Mouse (Mus musculus): Measurements from ENCODE around the gene Sema3g. TPM values are rescaled to one million over a fixed set of nuclear protein-coding genes. Genes with fewer than 3 reads are reported as not detected.

Gene Sema3g
- polyA plus RNA-seq, 1 experiment from 2014 or later: 0.83 TPM

DNA sequence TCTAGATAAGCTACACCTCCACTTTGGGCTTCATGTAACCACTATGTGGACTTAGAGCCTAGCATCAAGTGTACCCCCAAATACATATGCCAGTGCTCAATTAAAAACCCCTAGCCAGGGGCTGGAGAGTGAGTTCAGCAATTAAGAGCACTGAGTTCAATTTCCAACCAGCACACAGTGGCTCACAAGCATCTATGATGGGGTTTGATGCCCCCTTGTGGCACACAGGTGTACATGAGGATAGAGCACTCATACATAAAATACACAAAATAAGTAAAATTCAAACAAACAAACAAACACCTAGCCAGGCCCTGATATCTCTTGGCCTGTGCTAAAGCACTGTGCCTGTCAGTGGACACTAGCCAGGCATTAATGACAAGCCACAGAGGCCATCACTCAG lies 21.7 kb upstream of the Sema3g start:
- Histone ChIP-seq H3K27me3 (no peaks in the 10 kb centered on the region), H3K4me2 (0 out of 2 replicates have a peak overlapping the region, but pooled peaks have one; percentile 40), H3K9ac (0 out of 2 replicates have a peak overlapping the region, but pooled peaks have one; percentile 2), H3K4me3 (no peak overlapping the region), H3K27ac (peak overlapping the region; percentile 90), H3K9me3 (replicated peaks) (no peaks in the 10 kb centered on the region), H3K36me3 (peaks cover 42% of the 10 kb centered on the region), H3K4me1 (replicated peaks) (peaks cover 87% of the 10 kb centered on the region)
- no peak for ATAC-seq (replicated peaks; ENCODE audit: insufficient number of reproducible peaks, insufficient read depth, low FRiP score, low read depth)

DNA sequence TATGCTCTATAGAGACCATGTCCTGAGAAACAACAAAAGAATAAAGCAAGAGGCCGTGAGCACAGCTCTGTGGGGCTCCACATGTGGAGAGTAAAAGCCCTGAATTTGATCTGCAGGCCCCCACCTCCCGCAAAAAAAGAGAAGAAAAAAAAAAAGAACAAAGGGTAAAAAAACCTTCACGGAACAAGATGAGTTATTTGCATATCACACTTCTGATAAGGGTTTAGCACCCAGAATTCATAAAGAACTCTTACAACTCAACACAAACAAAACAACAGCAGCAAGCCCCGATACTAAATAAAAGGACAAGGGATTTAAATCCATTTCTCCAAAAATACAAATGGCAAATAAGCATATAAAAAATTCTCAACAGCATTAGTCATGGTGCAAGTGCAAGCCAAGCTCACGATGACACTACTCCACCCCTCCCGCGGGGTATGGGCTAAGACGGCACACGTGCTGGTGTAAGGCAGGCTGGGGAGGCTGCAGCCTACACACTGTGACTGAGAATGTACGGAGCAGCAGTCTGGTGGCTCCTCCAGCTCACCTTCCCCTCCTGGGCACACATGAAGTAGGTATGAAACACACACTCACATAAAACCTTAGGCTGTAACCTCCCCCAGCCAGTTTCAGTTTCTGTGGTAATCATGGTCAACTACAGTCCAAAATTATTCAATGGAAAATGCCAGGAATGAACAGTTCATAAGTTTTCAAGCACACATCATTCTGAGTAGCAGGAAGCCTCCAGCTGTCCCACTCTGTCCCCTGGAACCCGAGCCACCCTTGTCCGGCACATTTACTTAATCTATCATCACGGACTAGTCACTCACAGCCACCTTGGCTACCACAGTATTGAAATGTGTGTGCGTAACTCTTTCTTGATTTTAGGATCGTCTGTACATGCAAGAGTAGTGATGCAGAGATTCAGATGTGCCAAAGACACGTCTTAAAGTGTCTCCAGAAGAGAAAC lies 19.8 kb upstream of the Sema3g start:
- peak overlapping the region; percentile 90 for H3K27ac ChIP-seq
- H3K9ac ChIP-seq: no peak overlapping the region
- H3K9me3 ChIP-seq (replicated peaks): no peaks in the 10 kb centered on the region
- peaks cover 46% of the 10 kb centered on the region for H3K36me3 ChIP-seq
- ATAC-seq (replicated peaks; ENCODE audit: insufficient number of reproducible peaks, insufficient read depth, low FRiP score, low read depth): no peak; the same call in 1 of the 2 replicates
- H3K4me1 ChIP-seq (replicated peaks): peaks cover 73% of the 10 kb centered on the region
- WGBS: 35% methylated on average over 16 of the region's 16 CpGs
- H3K4me3 ChIP-seq: no peak overlapping the region
- H3K27me3 ChIP-seq: no peaks in the 10 kb centered on the region
- H3K4me2 ChIP-seq: peak overlapping the region; percentile 31

DNA sequence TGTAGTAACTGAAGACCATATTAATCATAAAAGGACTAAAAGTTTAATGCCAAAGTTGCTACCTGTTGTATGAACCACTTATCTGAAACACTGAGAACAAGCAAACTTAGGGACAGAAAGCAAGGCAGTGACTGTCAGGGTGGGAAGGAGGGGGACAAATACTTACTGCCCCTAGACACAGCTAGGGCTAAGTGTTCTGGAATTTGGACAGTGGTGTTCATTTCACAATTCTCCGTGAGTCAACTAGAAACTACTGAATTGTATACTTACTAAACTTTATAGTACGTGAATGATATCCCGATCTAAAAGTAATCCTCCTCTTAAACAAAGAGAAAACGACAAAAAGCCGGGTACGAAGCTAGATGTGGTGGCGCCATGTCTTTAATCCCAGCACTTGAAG lies 18.1 kb upstream of the Sema3g start:
- H3K9ac ChIP-seq: no peak overlapping the region
- WGBS: 83% methylated on average over 7 of the region's 7 CpGs
- H3K27me3 ChIP-seq: no peaks in the 10 kb centered on the region
- no peak overlapping the region for H3K4me3 ChIP-seq
- no peak overlapping the region for H3K4me2 ChIP-seq
- no peaks in the 10 kb centered on the region for H3K9me3 ChIP-seq (replicated peaks)
- H3K36me3 ChIP-seq: peaks cover 57% of the 10 kb centered on the region
- H3K4me1 ChIP-seq (replicated peaks): peaks cover 67% of the 10 kb centered on the region
- ATAC-seq (replicated peaks; ENCODE audit: insufficient number of reproducible peaks, insufficient read depth, low FRiP score, low read depth): no peak
- no peak overlapping the region for H3K27ac ChIP-seq

DNA sequence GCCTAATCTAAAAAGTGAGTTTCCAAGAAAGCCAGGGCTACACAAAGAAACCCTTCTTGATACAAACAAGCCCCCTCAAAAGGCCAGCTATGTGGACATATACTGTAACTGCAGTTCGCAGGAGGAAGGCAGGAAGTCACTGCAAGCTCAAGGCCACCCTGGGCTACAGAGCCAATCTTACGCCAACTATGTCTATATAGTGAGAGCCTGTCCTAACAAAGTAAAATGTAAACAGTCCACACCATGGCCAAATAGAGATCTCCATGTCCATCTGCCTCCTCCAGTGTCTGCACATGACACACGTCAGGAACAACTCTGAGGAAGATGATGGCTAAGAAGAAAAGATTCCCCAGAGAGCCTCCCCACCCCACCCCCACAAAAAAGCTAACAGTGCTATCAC lies 17.6 kb upstream of the Sema3g start:
- Histone ChIP-seq H3K9me3 (replicated peaks) (no peaks in the 10 kb centered on the region), H3K36me3 (peaks cover 57% of the 10 kb centered on the region), H3K9ac (no peak overlapping the region), H3K4me2 (no peak overlapping the region), H3K4me3 (no peak overlapping the region), H3K27me3 (no peaks in the 10 kb centered on the region), H3K4me1 (replicated peaks) (peaks cover 67% of the 10 kb centered on the region), H3K27ac (no peak overlapping the region)
- 71% methylated on average over 3 of the region's 3 CpGs for WGBS
- no peak for ATAC-seq (replicated peaks; ENCODE audit: insufficient number of reproducible peaks, insufficient read depth, low FRiP score, low read depth)

DNA sequence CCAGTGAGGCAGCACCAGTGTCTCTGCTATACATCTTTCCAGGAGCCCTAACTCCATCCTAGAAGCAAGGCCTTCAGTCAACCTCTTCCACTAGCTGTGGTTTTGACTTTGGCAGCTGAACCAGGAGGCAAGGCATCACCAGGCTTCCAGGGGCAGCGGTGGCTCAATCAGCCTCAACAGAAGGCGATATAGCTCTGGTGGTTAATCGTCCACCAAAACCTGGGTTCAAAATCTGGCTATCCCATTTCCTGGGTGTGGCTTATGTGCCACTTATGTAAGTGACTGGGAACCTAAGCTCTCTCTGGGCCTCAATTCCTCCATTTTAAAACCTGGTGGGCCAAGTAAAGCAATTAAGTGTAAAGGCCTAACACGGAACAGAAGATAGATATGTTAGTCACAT lies 12.8 kb upstream of the Sema3g start:
- ATAC-seq (replicated peaks; ENCODE audit: insufficient number of reproducible peaks, insufficient read depth, low FRiP score, low read depth): no peak
- no peaks in the 10 kb centered on the region for H3K27me3 ChIP-seq
- H3K9ac ChIP-seq: peak overlapping the region; percentile 96
- WGBS: 54% methylated on average over 4 of the region's 4 CpGs
- H3K4me2 ChIP-seq: peak overlapping the region; percentile 84
- no peaks in the 10 kb centered on the region for H3K9me3 ChIP-seq (replicated peaks)
- peak overlapping the region; percentile 92 for H3K27ac ChIP-seq
- peak overlapping the region; percentile 86 for H3K4me3 ChIP-seq
- peaks cover 47% of the 10 kb centered on the region for H3K36me3 ChIP-seq
- H3K4me1 ChIP-seq (replicated peaks): peaks cover 38% of the 10 kb centered on the region

DNA sequence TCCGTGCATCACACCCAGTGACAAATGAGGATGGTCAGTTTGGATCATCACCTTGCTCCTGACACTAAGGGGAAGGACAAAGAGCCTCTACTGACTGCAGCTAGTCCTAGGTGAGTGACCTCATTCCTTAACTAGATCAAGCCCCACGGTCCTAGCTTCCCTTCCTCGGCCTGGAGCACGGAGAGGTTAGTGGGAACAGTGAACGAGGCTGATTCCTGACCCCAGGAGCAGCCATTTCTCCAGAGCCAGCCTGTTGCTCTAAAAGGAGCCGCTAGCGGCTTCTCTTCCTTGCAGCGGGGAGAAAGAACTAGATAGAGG lies 12.5 kb upstream of the Sema3g start:
- ATAC-seq (replicated peaks; ENCODE audit: insufficient number of reproducible peaks, insufficient read depth, low FRiP score, low read depth): no peak
- Histone ChIP-seq H3K4me2 (peak overlapping the region; percentile 84), H3K27ac (peak overlapping the region; percentile 92), H3K27me3 (no peaks in the 10 kb centered on the region), H3K4me1 (replicated peaks) (peaks cover 35% of the 10 kb centered on the region), H3K4me3 (peak overlapping the region; percentile 86), H3K9me3 (replicated peaks) (no peaks in the 10 kb centered on the region), H3K36me3 (peaks cover 47% of the 10 kb centered on the region), H3K9ac (peak overlapping the region; percentile 96)
- WGBS: 5% methylated on average over 8 of the region's 8 CpGs

DNA sequence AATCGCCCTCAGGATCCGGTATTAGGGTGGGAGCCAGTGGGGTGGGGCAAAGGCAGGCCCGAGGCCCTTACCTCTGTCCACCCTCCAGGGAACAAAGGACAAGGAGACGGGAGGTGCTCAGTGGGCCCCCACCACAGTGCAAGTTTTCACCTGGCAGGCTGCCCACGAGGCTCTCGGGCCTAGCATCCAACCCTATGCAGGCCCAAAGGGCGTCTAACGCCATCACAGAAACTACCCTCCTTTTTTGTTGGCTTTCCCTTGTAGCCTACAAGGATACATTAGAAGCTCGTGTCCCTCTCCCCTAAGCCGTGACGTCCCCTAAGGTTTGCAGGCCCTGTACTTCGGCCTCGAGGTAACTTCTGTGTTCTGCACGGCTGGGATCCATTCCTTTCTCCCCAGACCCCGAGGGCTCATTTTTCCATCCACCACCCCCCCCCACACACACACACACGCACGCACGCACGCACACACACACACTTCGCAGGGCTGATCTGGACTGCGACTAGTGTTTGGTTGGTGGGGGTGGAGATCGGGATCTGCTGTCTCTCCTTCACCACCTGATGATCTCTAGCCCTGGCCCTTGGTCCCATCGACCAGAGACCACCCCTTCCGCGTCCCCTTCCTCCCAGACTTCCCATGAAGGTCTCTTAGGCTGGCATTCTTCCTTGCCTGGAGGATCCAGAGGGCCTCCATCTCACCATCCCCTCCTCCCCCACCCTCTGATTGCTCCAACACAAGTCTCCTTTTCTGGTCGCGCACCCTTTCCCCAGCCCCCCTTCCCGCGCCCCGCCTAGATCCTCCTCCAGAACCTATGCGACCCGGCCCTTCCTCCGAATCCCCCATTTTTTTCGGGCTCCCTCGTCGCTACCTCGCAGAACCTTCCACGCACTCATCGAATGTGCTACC lies 11.8 kb upstream of the Sema3g start:
- Histone ChIP-seq H3K9me3 (replicated peaks) (no peaks in the 10 kb centered on the region), H3K9ac (peak overlapping the region; percentile 96), H3K27ac (peak overlapping the region; percentile 92), H3K27me3 (no peaks in the 10 kb centered on the region), H3K36me3 (peaks cover 41% of the 10 kb centered on the region), H3K4me1 (replicated peaks) (peaks cover 32% of the 10 kb centered on the region), H3K4me3 (peak overlapping the region; percentile 86), H3K4me2 (peak overlapping the region; percentile 84)
- under 1% methylated on average over 39 of the region's 39 CpGs for whole genome bisulfite sequencing
- ATAC-seq (replicated peaks; ENCODE audit: insufficient number of reproducible peaks, insufficient read depth, low FRiP score, low read depth): peak; percentile 7; the same call in 1 of the 2 replicates

DNA sequence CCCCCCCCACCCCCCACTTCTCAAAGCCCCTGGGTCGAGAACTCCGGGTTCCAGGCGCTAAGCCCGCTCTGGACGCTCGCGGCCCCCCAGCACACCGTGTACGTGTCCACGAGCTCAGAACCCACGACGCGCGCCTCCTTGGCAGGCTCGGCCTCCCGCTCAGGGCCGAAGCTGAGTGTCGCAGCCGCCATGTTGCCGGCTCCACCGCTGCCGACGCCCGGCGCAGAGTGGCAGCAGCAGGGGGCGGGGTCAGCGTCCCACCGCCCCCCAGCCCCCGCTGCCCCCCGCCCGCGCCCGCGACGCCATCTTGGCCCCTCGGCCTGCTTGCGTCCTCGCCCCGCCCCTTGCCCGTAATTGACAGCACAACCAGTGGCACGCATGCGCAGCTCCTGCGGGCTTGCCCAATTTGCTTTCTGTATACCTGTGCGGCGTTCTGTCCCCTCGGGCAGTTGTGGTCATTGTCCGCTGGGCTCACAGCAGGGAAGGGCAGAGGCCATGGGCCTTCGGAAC lies 11.1 kb upstream of the Sema3g start:
- Histone ChIP-seq H3K36me3 (peaks cover 37% of the 10 kb centered on the region), H3K4me3 (peak overlapping the region; percentile 86), H3K27me3 (no peaks in the 10 kb centered on the region), H3K4me1 (replicated peaks) (peaks cover 33% of the 10 kb centered on the region), H3K4me2 (peak overlapping the region; percentile 84), H3K9me3 (replicated peaks) (no peaks in the 10 kb centered on the region), H3K27ac (peak overlapping the region; percentile 92), H3K9ac (peak overlapping the region; percentile 96)
- WGBS: under 1% methylated on average over 48 of the region's 48 CpGs
- peak; percentile 44 for ATAC-seq (replicated peaks; ENCODE audit: insufficient number of reproducible peaks, insufficient read depth, low FRiP score, low read depth)

DNA sequence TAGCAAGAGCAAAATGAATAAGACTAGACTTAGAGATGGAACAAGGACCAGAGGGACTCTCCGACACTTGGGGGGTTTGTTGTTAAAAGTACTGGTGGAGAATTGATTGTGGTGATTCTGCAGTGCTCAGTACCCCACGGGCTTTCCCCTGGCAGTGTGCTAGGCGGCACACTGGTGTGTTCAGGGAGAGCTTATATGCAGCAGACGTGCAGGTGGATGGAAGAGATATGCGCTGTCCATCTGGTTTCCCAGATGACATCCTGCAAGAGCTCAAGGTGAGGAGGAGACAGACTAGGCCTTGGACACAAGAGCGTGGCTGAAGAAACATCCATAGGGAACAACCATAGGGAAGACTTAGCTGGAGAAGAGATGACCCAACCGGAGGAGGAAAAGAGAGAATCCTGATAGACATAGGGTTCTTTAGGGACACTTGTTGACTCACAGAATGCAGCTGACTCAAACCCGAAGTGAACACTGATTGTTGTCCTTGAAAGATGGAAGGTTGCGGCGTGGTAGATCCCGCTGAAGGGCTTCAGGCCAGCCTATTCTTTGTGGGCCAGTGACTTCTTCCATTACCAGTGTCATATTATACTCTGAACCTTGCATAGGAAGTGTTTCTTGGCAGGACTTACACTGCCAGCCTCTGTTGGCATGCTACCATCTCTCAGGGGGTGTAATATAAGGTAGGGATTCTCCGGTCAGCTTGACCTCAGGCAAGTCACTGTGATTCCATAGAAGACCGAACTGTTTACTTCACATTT lies 10.4 kb upstream of the Sema3g start:
- H3K9me3 ChIP-seq (replicated peaks): no peaks in the 10 kb centered on the region
- H3K9ac ChIP-seq: peak overlapping the region; percentile 96
- WGBS: 69% methylated on average over 13 of the region's 13 CpGs
- peaks cover 34% of the 10 kb centered on the region for H3K36me3 ChIP-seq
- H3K27ac ChIP-seq: peak overlapping the region; percentile 92
- no peak for ATAC-seq (replicated peaks; ENCODE audit: insufficient number of reproducible peaks, insufficient read depth, low FRiP score, low read depth)
- H3K4me2 ChIP-seq: peak overlapping the region; percentile 84
- no peaks in the 10 kb centered on the region for H3K27me3 ChIP-seq
- peak overlapping the region; percentile 86 for H3K4me3 ChIP-seq
- peaks cover 40% of the 10 kb centered on the region for H3K4me1 ChIP-seq (replicated peaks)

DNA sequence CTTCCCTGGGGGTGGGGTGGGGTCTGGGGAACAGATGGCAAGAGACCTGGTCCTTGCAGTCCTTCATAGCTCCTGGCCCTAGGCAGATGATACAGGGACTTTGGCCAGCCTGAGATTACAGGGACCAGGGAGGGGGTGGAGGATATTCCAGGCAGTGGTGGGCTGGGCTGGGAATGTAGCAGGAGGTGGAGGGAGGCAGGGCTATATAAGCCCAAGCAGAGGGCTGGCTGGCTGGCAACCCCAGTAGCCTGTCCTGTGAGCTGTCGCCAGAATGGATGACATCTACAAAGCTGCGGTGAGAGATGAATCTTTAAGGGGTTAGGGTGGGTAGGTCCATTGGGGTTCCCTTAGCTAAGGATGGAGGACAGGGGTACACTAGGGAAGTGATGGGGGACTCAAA lies 9.6 kb upstream of the Sema3g start, which contains the start of gene Tnnc1:
TSS of gene Tnnc1 (plus strand) at position 229 of the 400 bp plus-strand sequence.
- H3K27ac ChIP-seq: peak within 1 kb of the TSS; percentile 92

More for the DNA sequence above, 9.6 kb upstream of the Sema3g start, which contains the start of gene Tnnc1:
- Histone ChIP-seq H3K36me3 (peaks cover 26% of the 10 kb centered on the region), H3K4me2 (peak within 1 kb of the TSS; percentile 84), H3K27me3 (no peaks in the 10 kb centered on the region), H3K4me1 (replicated peaks) (peaks cover 46% of the 10 kb centered on the region), H3K9me3 (replicated peaks) (no peaks in the 10 kb centered on the region), H3K4me3 (peak within 1 kb of the TSS; percentile 86), H3K9ac (peak within 1 kb of the TSS; percentile 96)
- peak; percentile 48 for ATAC-seq (replicated peaks; ENCODE audit: insufficient number of reproducible peaks, insufficient read depth, low FRiP score, low read depth)
- WGBS: 35% methylated on average over 2 of the region's 2 CpGs
